Mouse (Mus musculus) layer of hippocampus, adult 11-12 months (tissue): ENCODE measurements around the gene Thbs2.
"Not testable (repeated sequence)": the region's sequence is repeated elsewhere in the genome, so short reads cannot be mapped to it uniquely, and the experiment has no call there.

Experiments
- DNase-seq: peaks from one replicate; pipeline ENCODE4 v3.0.0; 2022; ENCODE audit warnings: low spot score

Gene Thbs2

GRCm38 (mm10) chr17:14628901-14629300 lies 65.1 kb downstream of the Thbs2 start:
- DNase-seq = no peak

- DNase-seq = no peak
Observed at GRCm38 (mm10) chr17:14627828-14628338, 66.2 kb downstream of the Thbs2 start.

- DNase-seq = no peak
Observed at GRCm38 (mm10) chr17:14624433-14624832, 69.6 kb downstream of the Thbs2 start.

- not testable (repeated sequence) for DNase-seq
Observed at GRCm38 (mm10) chr17:14621006-14621405, 73.0 kb downstream of the Thbs2 start.

- no peak for DNase-seq
Observed at GRCm38 (mm10) chr17:14620037-14620436, 74.0 kb downstream of the Thbs2 start.

- no peak for DNase-seq
Observed at GRCm38 (mm10) chr17:14619038-14619437, 75.0 kb downstream of the Thbs2 start.
